Mouse (Mus musculus) C2C12 (cell line): ENCODE measurements around the gene Sde2. TPM values are rescaled to one million over a fixed set of nuclear protein-coding genes. Genes with fewer than 3 reads are reported as not detected.
"Not testable (repeated sequence)": the region's sequence is repeated elsewhere in the genome, so short reads cannot be mapped to it uniquely, and the experiment has no call there.

Source experiments
- H3K27me3 ChIP-seq: one replicate; pipeline ENCODE4 v1.6.1; 2011; ENCODE audit not compliant: control insufficient read depth, insufficient read depth, insufficient read length
- H3K36me3 ChIP-seq: one replicate; pipeline ENCODE4 v1.6.1; 2011; ENCODE audit not compliant: control insufficient read depth, insufficient read depth
- H3K4me3 ChIP-seq: one replicate; pipeline ENCODE4 v1.5.1; 2011; ENCODE audit warnings: mild to moderate bottlenecking, control low read depth; ENCODE audit not compliant: poor library complexity, insufficient read depth, severe bottlenecking
- H3K79me2 ChIP-seq: one replicate; pipeline ENCODE4 v1.6.1; 2011; ENCODE audit not compliant: control insufficient read depth, insufficient read depth
- H3K79me3 ChIP-seq: one replicate; pipeline ENCODE4 v1.6.1; 2011; ENCODE audit warnings: low read depth, control low read depth
- H3ac ChIP-seq: one replicate; pipeline ENCODE3; 2011; ENCODE audit warnings: low read depth; ENCODE audit not compliant: control insufficient read depth, insufficient read length
- CEBPB ChIP-seq: IDR thresholded peaks from one replicate; pipeline ENCODE4 v1.6.1; 2011; ENCODE audit warnings: low read depth, mild to moderate bottlenecking, control low read depth, moderate library complexity
- CTCF ChIP-seq: IDR thresholded peaks from one replicate; pipeline ENCODE4 v1.5.1; 2011; ENCODE audit not compliant: control insufficient read depth, insufficient read depth, insufficient read length
- FOSL1 ChIP-seq: IDR thresholded peaks from one replicate; pipeline ENCODE4 v1.8.0; 2011; ENCODE audit warnings: mild to moderate bottlenecking, low read length; ENCODE audit not compliant: poor library complexity, insufficient read depth, severe bottlenecking
- MAX ChIP-seq: IDR thresholded peaks from one replicate; pipeline ENCODE4 v1.6.1; 2011; ENCODE audit warnings: mild to moderate bottlenecking, control low read depth
- MYOD1 ChIP-seq: IDR thresholded peaks from one replicate; pipeline ENCODE4 v1.6.1; 2011; ENCODE audit warnings: low read depth; ENCODE audit not compliant: control insufficient read depth, insufficient read length
- MYOG ChIP-seq: IDR thresholded peaks from one replicate; pipeline ENCODE4 v1.6.1; 2011; ENCODE audit not compliant: control insufficient read depth, insufficient read length; ENCODE audit errors: extremely low read depth
- USF1 ChIP-seq: IDR thresholded peaks from one replicate; pipeline ENCODE4 v1.6.1; 2011; ENCODE audit warnings: low read depth, mild to moderate bottlenecking, control low read depth, moderate library complexity
- polyA plus RNA-seq: library from polyadenylated mRNA; unstranded; fragments of >200 nt; fragmentation: generic; extraction: Trizol; gene quantifications from one replicate; pipeline ENCODE4 v1.2.1, GENCODE M21; 2012; ENCODE audit warnings: missing spikeins

Gene Sde2
- polyA plus RNA-seq, 1 experiment, result 17.7 TPM

- TF ChIP-seq CTCF (no peak), CEBPB (no peak), MYOD1 (no peak), MYOG (no peak), MAX (no peak), FOSL1 (no peak), USF1 (no peak)
- H3K79me3 ChIP-seq, result no peaks in the 10 kb centered on the region
- no peak overlapping the region for H3K4me3 ChIP-seq
- no peaks in the 10 kb centered on the region for H3K79me2 ChIP-seq
- no peaks in the 10 kb centered on the region for H3K27me3 ChIP-seq
- no peak overlapping the region for H3ac ChIP-seq
- H3K36me3 ChIP-seq, result no peaks in the 10 kb centered on the region
Observed at GRCm38 (mm10) chr1:180829775-180830174, 21.2 kb upstream of the Sde2 start.

GRCm38 (mm10) chr1:180830175-180830574 is 20.8 kb upstream of the Sde2 start:
- no peak overlapping the region for H3ac ChIP-seq
- no peaks in the 10 kb centered on the region for H3K79me2 ChIP-seq
- no peaks in the 10 kb centered on the region for H3K79me3 ChIP-seq
- TF ChIP-seq MYOG (no peak), FOSL1 (no peak), CTCF (no peak), USF1 (no peak), MAX (no peak), MYOD1 (no peak), CEBPB (no peak)
- H3K4me3 ChIP-seq, result no peak overlapping the region
- no peaks in the 10 kb centered on the region for H3K27me3 ChIP-seq
- H3K36me3 ChIP-seq, result no peaks in the 10 kb centered on the region

- no peaks in the 10 kb centered on the region for H3K79me2 ChIP-seq
- H3ac ChIP-seq, result no peak overlapping the region
- H3K36me3 ChIP-seq, result no peaks in the 10 kb centered on the region
- H3K27me3 ChIP-seq, result no peaks in the 10 kb centered on the region
- H3K79me3 ChIP-seq, result no peaks in the 10 kb centered on the region
- H3K4me3 ChIP-seq, result no peak overlapping the region
- TF ChIP-seq CEBPB (peak; percentile 72), USF1 (no peak), MYOG (no peak)
Observed at GRCm38 (mm10) chr1:180830588-180831346, 20.2 kb upstream of the Sde2 start.

GRCm38 (mm10) chr1:180835273-180836015 is 15.5 kb upstream of the Sde2 start:
- TF ChIP-seq CTCF (no peak), CEBPB (no peak), USF1 (no peak), MYOD1 (no peak), MAX (no peak), MYOG (no peak), FOSL1 (no peak)
- H3K4me3 ChIP-seq, result no peak overlapping the region
- no peaks in the 10 kb centered on the region for H3K79me3 ChIP-seq
- no peak overlapping the region for H3ac ChIP-seq
- no peaks in the 10 kb centered on the region for H3K36me3 ChIP-seq
- no peaks in the 10 kb centered on the region for H3K79me2 ChIP-seq
- no peaks in the 10 kb centered on the region for H3K27me3 ChIP-seq

- not testable (repeated sequence) for H3K27me3 ChIP-seq, H3K36me3 ChIP-seq, H3ac ChIP-seq, H3K4me3 ChIP-seq, H3K79me3 ChIP-seq, H3K79me2 ChIP-seq
Observed at GRCm38 (mm10) chr1:180836467-180836866, 14.5 kb upstream of the Sde2 start.

- no peaks in the 10 kb centered on the region for H3K36me3 ChIP-seq
- H3K79me3 ChIP-seq, result no peaks in the 10 kb centered on the region
- no peaks in the 10 kb centered on the region for H3K79me2 ChIP-seq
- no peak overlapping the region for H3K4me3 ChIP-seq
- TF ChIP-seq MYOG (no peak), MAX (no peak), FOSL1 (no peak), CEBPB (no peak), USF1 (no peak), CTCF (no peak), MYOD1 (no peak)
- no peak overlapping the region for H3ac ChIP-seq
- no peaks in the 10 kb centered on the region for H3K27me3 ChIP-seq
Observed at GRCm38 (mm10) chr1:180837186-180837585, 13.7 kb upstream of the Sde2 start.
